Mouse (Mus musculus): ENCODE data around the gene Idh2. TPM values are rescaled to one million over a fixed set of nuclear protein-coding genes. Genes with fewer than 3 reads are reported as not detected.

The Idh2 gene
- polyA plus RNA-seq, 1 experiment from 2014 or later: 671 TPM

- WGBS: 77% methylated on average over 4 of the region's 4 CpGs
- no peak overlapping the region for H3K27ac ChIP-seq (ENCODE audit: low read length)
- ATAC-seq (ENCODE audit: low read depth): peak; percentile 7; the same call in 1 of the 2 replicates
Measured at GRCm38 (mm10) chr7:80091866-80092210, 23.4 kb downstream of the Idh2 start.

GRCm38 (mm10) chr7:80091004-80091865, 24.0 kb downstream of the Idh2 start:
- Histone ChIP-seq H3K27me3 (ENCODE audit: control insufficient read depth, insufficient read depth, low read depth, low read length) (no peaks in the 10 kb centered on the region), H3K36me3 (ENCODE audit: control insufficient read depth, insufficient read depth, low read length) (peaks cover 47% of the 10 kb centered on the region), H3K4me1 (replicated peaks; ENCODE audit: control insufficient read depth, insufficient read depth, low read length) (peaks cover 16% of the 10 kb centered on the region), H3K4me2 (ENCODE audit: low read depth, low read length) (no peak overlapping the region), H3K9ac (ENCODE audit: low read length) (no peak overlapping the region), H3K4me3 (ENCODE audit: low read length) (no peak overlapping the region), H3K27ac (ENCODE audit: low read length) (no peak overlapping the region), H3K9me3 (ENCODE audit: control insufficient read depth, low read length) (no peaks in the 10 kb centered on the region)
- no peak for ATAC-seq (ENCODE audit: low read depth)
- 57% methylated on average over 13 of the region's 13 CpGs for WGBS

More at GRCm38 (mm10) chr7:80091866-80092210, 23.4 kb downstream of the Idh2 start:
- H3K4me3 ChIP-seq (ENCODE audit: low read length): no peak overlapping the region
- no peaks in the 10 kb centered on the region for H3K27me3 ChIP-seq (ENCODE audit: control insufficient read depth, insufficient read depth, low read depth, low read length)
- H3K36me3 ChIP-seq (ENCODE audit: control insufficient read depth, insufficient read depth, low read length): peaks cover 52% of the 10 kb centered on the region
- no peak overlapping the region for H3K4me2 ChIP-seq (ENCODE audit: low read depth, low read length)
- H3K4me1 ChIP-seq (replicated peaks; ENCODE audit: control insufficient read depth, insufficient read depth, low read length): peaks cover 16% of the 10 kb centered on the region
- no peak overlapping the region for H3K9ac ChIP-seq (ENCODE audit: low read length)
- H3K9me3 ChIP-seq (ENCODE audit: control insufficient read depth, low read length): no peaks in the 10 kb centered on the region

GRCm38 (mm10) chr7:80090191-80091003, 24.8 kb downstream of the Idh2 start:
- H3K27me3 ChIP-seq (ENCODE audit: control insufficient read depth, insufficient read depth, low read depth, low read length): no peaks in the 10 kb centered on the region
- H3K36me3 ChIP-seq (ENCODE audit: control insufficient read depth, insufficient read depth, low read length): peaks cover 39% of the 10 kb centered on the region
- no peak overlapping the region for H3K4me3 ChIP-seq (ENCODE audit: low read length)
- ATAC-seq (ENCODE audit: low read depth): no peak
- no peak overlapping the region for H3K4me2 ChIP-seq (ENCODE audit: low read depth, low read length)
- WGBS: 79% methylated on average over 18 of the region's 18 CpGs
- H3K4me1 ChIP-seq (replicated peaks; ENCODE audit: control insufficient read depth, insufficient read depth, low read length): peaks cover 16% of the 10 kb centered on the region
- H3K27ac ChIP-seq (ENCODE audit: low read length): no peak overlapping the region
- H3K9me3 ChIP-seq (ENCODE audit: control insufficient read depth, low read length): no peaks in the 10 kb centered on the region
- no peak overlapping the region for H3K9ac ChIP-seq (ENCODE audit: low read length)

GRCm38 (mm10) chr7:80088191-80088590, 27.0 kb downstream of the Idh2 start:
- Histone ChIP-seq H3K27me3 (ENCODE audit: control insufficient read depth, insufficient read depth, low read depth, low read length) (no peaks in the 10 kb centered on the region), H3K9me3 (ENCODE audit: control insufficient read depth, low read length) (no peaks in the 10 kb centered on the region), H3K4me1 (replicated peaks; ENCODE audit: control insufficient read depth, insufficient read depth, low read length) (peaks cover 15% of the 10 kb centered on the region), H3K36me3 (ENCODE audit: control insufficient read depth, insufficient read depth, low read length) (peaks cover 21% of the 10 kb centered on the region), H3K27ac (ENCODE audit: low read length) (no peak overlapping the region), H3K4me3 (ENCODE audit: low read length) (no peak overlapping the region), H3K9ac (ENCODE audit: low read length) (no peak overlapping the region), H3K4me2 (ENCODE audit: low read depth, low read length) (no peak overlapping the region)
- WGBS: 67% methylated on average over 9 of the region's 9 CpGs
- ATAC-seq (ENCODE audit: low read depth): no peak

- H3K27ac ChIP-seq (ENCODE audit: low read length): 0 out of 2 replicates have a peak overlapping the region, but pooled peaks have one; percentile 38
- WGBS: 48% methylated on average over 33 of the region's 33 CpGs
- no peak overlapping the region for H3K4me3 ChIP-seq (ENCODE audit: low read length)
- H3K4me1 ChIP-seq (replicated peaks; ENCODE audit: control insufficient read depth, insufficient read depth, low read length): no peaks in the 10 kb centered on the region
- ATAC-seq (ENCODE audit: low read depth): peak; percentile 74
- H3K9me3 ChIP-seq (ENCODE audit: control insufficient read depth, low read length): no peaks in the 10 kb centered on the region
- H3K36me3 ChIP-seq (ENCODE audit: control insufficient read depth, insufficient read depth, low read length): peaks cover 23% of the 10 kb centered on the region
- H3K27me3 ChIP-seq (ENCODE audit: control insufficient read depth, insufficient read depth, low read depth, low read length): no peaks in the 10 kb centered on the region
- H3K4me2 ChIP-seq (ENCODE audit: low read depth, low read length): peak overlapping the region; percentile 4; the same call in 1 of the 2 replicates
- H3K9ac ChIP-seq (ENCODE audit: low read length): no peak overlapping the region
Measured at GRCm38 (mm10) chr7:80085970-80086715, 29.0 kb downstream of the Idh2 start.

GRCm38 (mm10) chr7:80084484-80084931, 30.7 kb downstream of the Idh2 start:
- Histone ChIP-seq H3K9ac (ENCODE audit: low read length) (no peak overlapping the region), H3K27ac (ENCODE audit: low read length) (no peak overlapping the region), H3K27me3 (ENCODE audit: control insufficient read depth, insufficient read depth, low read depth, low read length) (no peaks in the 10 kb centered on the region), H3K9me3 (ENCODE audit: control insufficient read depth, low read length) (no peaks in the 10 kb centered on the region), H3K4me1 (replicated peaks; ENCODE audit: control insufficient read depth, insufficient read depth, low read length) (no peaks in the 10 kb centered on the region), H3K4me2 (ENCODE audit: low read depth, low read length) (no peak overlapping the region), H3K36me3 (ENCODE audit: control insufficient read depth, insufficient read depth, low read length) (peaks cover 17% of the 10 kb centered on the region), H3K4me3 (ENCODE audit: low read length) (no peak overlapping the region)
- 52% methylated on average over 7 of the region's 7 CpGs for WGBS
- no peak for ATAC-seq (ENCODE audit: low read depth)

- WGBS: 86% methylated on average over 42 of the region's 42 CpGs
- Histone ChIP-seq H3K9ac (ENCODE audit: low read length) (no peak overlapping the region), H3K4me2 (ENCODE audit: low read depth, low read length) (no peak overlapping the region), H3K27me3 (ENCODE audit: control insufficient read depth, insufficient read depth, low read depth, low read length) (no peaks in the 10 kb centered on the region), H3K9me3 (ENCODE audit: control insufficient read depth, low read length) (no peaks in the 10 kb centered on the region), H3K27ac (ENCODE audit: low read length) (no peak overlapping the region), H3K4me3 (ENCODE audit: low read length) (no peak overlapping the region), H3K4me1 (replicated peaks; ENCODE audit: control insufficient read depth, insufficient read depth, low read length) (peaks cover 23% of the 10 kb centered on the region), H3K36me3 (ENCODE audit: control insufficient read depth, insufficient read depth, low read length) (peaks cover 11% of the 10 kb centered on the region)
- ATAC-seq (ENCODE audit: low read depth): no peak
Measured at GRCm38 (mm10) chr7:80081586-80082554, 33.3 kb downstream of the Idh2 start.

GRCm38 (mm10) chr7:80078792-80079301, 36.3 kb downstream of the Idh2 start:
- Histone ChIP-seq H3K36me3 (ENCODE audit: control insufficient read depth, insufficient read depth, low read length) (peaks cover 11% of the 10 kb centered on the region), H3K9ac (ENCODE audit: low read length) (0 out of 2 replicates have a peak overlapping the region, but pooled peaks have one; percentile 11), H3K27ac (ENCODE audit: low read length) (peak overlapping the region; percentile 80), H3K27me3 (ENCODE audit: control insufficient read depth, insufficient read depth, low read depth, low read length) (no peaks in the 10 kb centered on the region), H3K4me3 (ENCODE audit: low read length) (no peak overlapping the region), H3K4me2 (ENCODE audit: low read depth, low read length) (peak overlapping the region; percentile 4; the same call in 1 of the 2 replicates), H3K4me1 (replicated peaks; ENCODE audit: control insufficient read depth, insufficient read depth, low read length) (peaks cover 50% of the 10 kb centered on the region), H3K9me3 (ENCODE audit: control insufficient read depth, low read length) (no peaks in the 10 kb centered on the region)
- WGBS: 16% methylated on average over 13 of the region's 14 CpGs
- peak; percentile 64 for ATAC-seq (ENCODE audit: low read depth)

Measured in lung, embryonic 16.5 days (tissue).